Mouse (Mus musculus) 3134 (cell line): ENCODE data around the gene Aebp1.

ENCODE experiments used
- DNase-seq: peaks from one replicate; pipeline ENCODE4 v3.0.0-alpha.2; 2011; ENCODE audit warnings: low spot score; ENCODE audit not compliant: insufficient read length; ENCODE audit errors: extremely low read depth

Aebp1 gene

GRCm38 (mm10) chr11:5919606-5920005 lies 57.9 kb downstream of the Aebp1 start:
- DNase-seq, result no peak

- DNase-seq, result no peak
Measured at GRCm38 (mm10) chr11:5920323-5920960, 58.7 kb downstream of the Aebp1 start.
